Mouse (Mus musculus): ENCODE measurements at regions not wholly inside any gene's neighbourhood (a gene's known extent, or its start where the extent isn't known, plus 50 kb on each side); places are given as distances from the start of the nearest gene placed in this dataset.

- DNase-seq = no peak
These were observed 189.6 kb upstream of the Nrp1 start for GRCm38 (mm10) chr8:128168819-128169218.

DNA sequence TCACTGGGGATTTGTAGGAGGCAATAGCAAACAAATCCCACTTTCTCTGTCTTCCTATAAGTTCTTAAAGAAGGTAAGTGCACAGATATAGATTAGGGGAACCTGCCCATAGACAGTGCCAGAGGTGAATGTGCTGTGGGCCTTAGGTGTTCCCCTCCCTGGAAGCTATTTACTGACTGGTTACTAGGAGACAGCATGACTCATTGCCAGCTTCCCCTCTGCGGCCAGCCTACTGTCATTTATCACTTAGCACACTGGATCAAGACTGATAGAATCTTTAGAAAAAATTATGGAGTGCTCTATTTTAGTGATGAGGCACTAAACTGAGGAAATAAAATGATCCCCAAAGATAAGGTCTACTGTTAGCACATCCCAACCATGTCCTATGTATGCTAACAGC lies 187.3 kb upstream of the Nrp1 start:
- peak; percentile 9 to 14 for DNase-seq

DNA sequence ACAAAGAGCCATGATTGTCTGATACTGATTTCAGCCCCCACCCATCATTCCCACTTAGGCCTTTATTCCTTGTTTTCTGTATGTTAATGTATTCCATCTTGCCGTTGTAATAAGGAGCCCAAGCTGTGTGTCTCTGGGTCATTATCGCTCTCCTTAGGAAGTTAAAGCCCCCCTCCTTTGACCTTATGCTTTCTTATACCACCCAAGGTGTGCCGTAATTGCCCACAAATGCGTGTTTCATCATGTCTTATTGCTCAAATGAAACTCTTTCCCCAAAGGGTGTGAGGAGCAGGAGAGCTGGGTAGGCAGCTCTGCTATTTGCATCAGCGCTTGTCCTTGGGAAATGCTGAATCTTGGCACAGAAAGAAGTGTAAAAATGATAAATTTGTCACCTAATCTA lies 178.2 kb upstream of the Nrp1 start:
- no peak for DNase-seq

- no peak for DNase-seq
These were observed 175.3 kb upstream of the Nrp1 start for GRCm38 (mm10) chr8:128183081-128183480.

DNA sequence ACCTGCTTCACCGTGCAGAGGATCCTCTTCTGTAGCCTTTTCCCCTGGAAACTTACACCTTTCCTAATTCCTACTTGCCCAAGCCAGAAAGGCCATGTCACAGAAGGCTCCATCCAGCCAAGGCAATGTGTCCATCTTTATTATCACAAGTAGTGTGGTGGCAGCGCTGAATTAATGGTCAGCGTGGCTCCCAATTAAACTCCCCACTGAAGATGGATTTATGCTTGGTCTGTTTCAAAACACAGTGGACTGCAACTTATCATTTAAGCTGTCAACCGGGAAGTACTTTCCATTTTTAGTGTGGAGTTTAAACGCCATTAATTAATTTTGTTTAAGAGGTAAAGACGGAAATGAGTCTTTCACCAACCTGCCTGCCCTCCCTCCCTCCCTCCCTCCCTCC lies 170.1 kb upstream of the Nrp1 start:
- DNase-seq = no peak

- no peak for DNase-seq
These were observed 165.0 kb upstream of the Nrp1 start for GRCm38 (mm10) chr8:128193293-128193887.

DNA sequence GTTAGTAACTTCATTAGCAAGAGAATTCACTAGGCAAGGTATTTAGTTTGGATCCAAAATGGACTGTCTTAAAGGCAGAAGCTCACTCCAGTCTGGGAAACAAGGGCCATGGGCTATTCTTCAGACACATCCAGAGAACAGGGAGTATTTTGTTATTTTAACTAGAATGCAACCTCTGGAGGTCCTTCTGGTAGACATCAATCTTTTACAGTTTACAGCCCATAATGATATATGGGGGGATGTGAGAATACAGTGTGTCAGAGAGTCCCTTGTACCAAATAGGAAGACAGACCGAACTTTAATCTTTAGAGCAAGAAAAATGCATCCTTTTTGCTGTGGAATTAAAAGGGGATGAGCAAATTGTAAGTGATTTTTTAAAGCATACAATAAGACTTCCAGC lies 157.6 kb upstream of the Nrp1 start:
- no peak for DNase-seq

DNA sequence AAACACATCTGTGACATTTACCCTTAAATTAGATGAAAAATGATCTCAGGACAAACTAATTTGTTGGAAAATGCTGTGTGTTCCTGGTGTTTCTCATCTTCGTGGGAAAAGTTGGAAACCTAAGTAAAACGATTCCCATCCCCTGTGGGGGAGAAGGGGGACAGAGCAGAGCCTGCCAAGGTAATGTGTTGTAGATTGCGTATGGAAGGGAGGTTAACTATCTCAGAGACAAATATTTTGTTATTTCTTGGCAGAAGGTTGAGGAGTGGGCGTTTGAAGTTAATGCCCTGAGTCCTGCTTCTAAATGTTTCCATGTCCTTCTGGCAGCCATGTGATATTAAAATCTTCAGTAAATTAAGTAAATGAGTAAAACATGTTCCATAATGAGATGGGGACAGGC lies 156.8 kb upstream of the Nrp1 start:
- no peak for DNase-seq

- no peak for DNase-seq
These were observed 156.1 kb upstream of the Nrp1 start for GRCm38 (mm10) chr8:128202158-128202886.

GRCm38 (mm10) chr8:128204803-128205202 lies 153.6 kb upstream of the Nrp1 start:
- no peak for DNase-seq

DNA sequence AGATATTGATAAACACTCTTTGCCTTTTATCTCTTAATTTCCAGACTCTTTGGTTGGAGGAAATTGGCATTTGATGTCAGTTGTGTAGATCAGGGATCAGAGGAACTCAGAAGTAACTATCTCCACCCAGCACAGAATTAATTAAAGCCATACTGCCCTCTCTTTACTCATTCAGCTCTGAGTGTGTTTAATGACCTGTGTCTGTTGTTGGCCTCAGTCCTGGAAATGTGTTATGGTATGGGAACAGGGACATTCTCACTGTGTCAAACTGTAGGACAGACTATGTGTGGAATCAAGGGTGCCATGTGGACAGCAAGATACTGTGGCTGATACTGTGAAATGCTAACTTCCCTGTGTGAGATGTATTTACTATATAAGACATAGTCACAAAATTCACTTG lies 151.3 kb upstream of the Nrp1 start:
- DNase-seq = no peak

DNA sequence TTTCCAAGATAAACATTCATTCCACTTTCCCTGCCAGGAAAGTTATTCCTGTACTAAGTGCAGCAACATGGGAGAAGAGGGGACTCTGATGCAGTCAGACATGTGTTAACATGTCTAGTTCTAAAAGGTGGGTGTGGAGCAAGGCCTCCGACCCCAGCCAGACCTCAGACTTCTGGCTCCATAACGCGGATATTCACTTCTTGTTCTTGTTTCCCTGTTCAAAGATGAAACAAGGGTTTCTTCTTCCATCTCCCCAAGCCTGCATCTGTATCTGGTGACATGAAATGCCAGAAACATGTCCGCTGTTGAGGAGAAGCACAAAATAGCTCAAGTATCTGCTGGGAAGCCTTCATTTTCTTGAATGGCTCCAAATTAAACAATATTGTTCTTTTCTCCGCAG lies 147.6 kb upstream of the Nrp1 start:
- no peak for DNase-seq

DNA sequence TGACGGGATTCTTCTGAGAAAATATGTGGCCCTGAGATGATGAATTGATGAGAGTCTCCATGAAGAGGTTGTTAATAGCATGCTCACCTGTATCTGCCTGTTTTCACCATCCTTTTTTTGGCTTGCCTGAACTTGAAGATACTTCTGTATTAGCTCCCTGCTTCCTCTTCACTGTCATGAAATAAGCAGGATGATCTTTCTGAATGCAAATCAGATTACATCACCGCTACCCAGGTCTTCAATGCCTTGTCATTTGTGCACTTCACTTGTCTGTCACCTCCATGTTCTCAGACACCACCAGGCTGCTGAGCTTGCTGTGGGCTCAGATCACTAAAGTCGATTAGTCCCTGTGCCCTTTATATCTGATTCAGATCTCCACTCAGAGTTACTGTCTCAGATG lies 146.2 kb upstream of the Nrp1 start:
- DNase-seq = no peak

DNA sequence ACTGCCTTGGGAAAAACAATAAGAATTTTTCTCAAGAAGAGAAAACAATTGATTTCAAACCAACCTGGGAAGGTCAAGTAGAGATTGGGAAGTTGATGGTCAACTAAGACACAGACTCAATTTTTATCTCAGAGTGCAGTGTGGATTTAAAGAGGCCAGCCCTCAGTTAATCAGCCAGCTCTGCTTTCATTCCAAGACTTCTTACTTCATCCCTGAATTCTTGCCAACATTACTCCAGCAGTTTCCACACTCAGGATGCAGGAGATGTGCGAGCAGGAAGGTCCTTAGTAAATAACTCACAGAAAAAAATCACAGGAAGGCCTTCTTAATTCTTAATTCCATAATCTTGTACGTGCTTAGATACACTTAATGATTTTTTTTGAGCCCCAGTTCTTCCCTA lies 144.1 kb upstream of the Nrp1 start:
- DNase-seq = peak in 1 of 2 experiments; percentile 42

GRCm38 (mm10) chr8:128218886-128219285 lies 139.5 kb upstream of the Nrp1 start:
- DNase-seq = no peak

- DNase-seq = peak; percentile 77 to 79
These were observed 138.9 kb upstream of the Nrp1 start for GRCm38 (mm10) chr8:128219539-128219938.

DNA sequence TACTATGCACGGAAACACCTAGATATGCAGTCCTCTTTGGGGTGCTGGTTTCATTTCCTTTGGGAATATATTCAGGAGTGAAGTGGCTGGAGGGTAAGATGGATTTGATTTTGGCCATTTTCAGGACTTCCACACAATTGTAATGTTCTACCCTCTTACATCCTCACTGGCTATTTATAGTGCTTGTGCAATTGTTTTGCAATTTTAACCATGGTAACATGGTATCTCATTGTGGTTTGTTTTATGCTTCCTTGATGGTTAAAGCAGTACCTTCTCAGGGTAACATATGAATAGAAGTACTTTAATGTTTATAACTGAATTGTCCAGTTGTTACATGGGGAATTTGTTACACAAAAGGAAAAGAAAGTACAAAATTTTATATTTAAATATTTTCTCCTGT lies 135.3 kb upstream of the Nrp1 start:
- no peak for DNase-seq

DNA sequence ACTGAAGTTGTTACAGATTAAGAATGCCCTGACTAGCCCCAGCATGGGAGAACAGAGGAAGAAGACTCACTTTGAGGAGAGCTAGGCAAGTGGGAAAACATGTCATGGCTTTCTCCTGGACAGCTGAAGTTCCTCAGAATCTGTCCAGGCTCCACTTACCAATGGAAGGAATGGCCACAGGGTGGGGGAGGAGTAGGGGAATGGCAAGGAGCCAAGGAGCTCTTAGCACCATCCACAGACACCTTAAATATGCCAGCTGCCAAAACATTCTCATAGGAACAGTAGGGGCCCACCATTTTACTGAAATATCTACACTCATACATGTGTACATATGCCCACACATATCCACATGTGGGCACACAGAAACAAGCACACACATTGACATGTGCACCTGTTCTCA lies 134.9 kb upstream of the Nrp1 start:
- no peak for DNase-seq

DNA sequence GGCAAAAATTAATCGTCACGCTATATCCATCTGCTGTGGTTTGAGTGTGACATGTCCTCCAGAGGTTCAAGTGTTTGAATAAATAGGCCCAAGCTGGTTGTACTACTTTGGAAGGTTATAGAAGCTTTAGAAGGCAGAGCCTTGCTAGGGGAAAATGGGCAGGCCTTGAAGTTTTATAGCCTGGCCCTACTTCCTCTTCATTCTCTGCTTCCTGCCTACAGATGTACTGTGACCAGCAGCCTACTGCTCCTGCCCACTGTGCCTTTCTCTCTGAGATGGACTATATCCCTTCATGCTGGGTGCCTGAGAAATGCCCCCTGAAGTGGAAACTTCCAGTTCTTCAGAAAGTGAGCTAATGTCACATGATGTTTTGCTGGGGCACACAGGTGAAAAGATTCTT lies 133.3 kb upstream of the Nrp1 start:
- DNase-seq = no peak

- no peak for DNase-seq
These were observed 123.3 kb upstream of the Nrp1 start for GRCm38 (mm10) chr8:128235071-128235470.

- DNase-seq = no peak
These were observed 122.9 kb upstream of the Nrp1 start for GRCm38 (mm10) chr8:128235527-128235926.

GRCm38 (mm10) chr8:128236097-128236496 lies 122.3 kb upstream of the Nrp1 start:
- DNase-seq = no peak

- DNase-seq = no peak
These were observed 119.5 kb upstream of the Nrp1 start for GRCm38 (mm10) chr8:128238948-128239347.

GRCm38 (mm10) chr8:128239783-128240182 lies 118.6 kb upstream of the Nrp1 start:
- DNase-seq = no peak

- no peak for DNase-seq
These were observed 117.2 kb upstream of the Nrp1 start for GRCm38 (mm10) chr8:128241200-128241599.

Data from lung, adult 18-20 months (tissue).